Comparison of ENCODE assay signal across 10 mouse cellular contexts in the genomic region with DNA sequence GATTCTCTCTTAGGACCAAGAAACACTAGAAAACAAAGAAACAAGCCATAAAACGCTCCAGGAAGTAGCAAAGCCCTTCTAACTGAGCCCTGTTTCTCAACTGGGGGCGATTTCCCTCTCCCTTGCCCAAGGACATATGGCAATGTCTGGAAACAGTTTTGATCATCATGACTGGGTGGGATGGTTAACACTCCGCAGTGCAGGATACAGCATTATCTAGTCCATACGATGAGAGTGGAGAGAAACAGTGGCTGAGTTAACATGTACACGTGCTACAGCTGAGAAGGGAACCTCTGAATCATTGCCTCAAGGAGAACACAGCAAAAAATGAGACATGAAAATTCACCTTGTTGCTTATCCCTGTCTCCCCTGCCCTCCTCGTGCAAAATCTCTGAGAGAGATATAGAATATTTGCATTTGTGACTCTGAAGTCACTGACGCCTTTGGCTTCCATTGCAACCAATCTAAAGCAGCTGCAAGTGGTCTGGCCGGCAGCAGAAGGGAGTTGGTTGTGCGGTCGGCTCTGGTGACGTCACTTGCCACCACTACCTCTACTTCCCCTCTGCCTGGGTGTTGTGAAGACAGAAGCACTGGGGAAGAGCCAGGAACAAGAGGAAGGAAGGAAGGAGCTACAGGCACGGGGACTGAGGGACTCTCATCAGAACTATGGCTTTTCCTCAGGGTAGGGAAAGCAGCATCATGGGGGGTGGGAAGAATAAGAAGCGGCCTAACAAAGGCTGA.
DNase-seq lines count a peak whose midpoint lies in the region; ATAC-seq and TF ChIP-seq lines count a peak whose summit lies in the region.
"Had no signal": no experiment of that assay in that cellular context is flagged by ENCODE, and none has a peak within 500 bp of the region (broad histone marks: within the 10 kb centered on the region; RNA-seq: fewer than 3 reads in every experiment).

No protein-coding gene starts in this region.

- WGBS in hindbrain, embryonic 10.5 days: 70% methylated on average over 13 of the region's 13 CpGs
- 63% methylated on average over 13 of the region's 13 CpGs for whole genome bisulfite sequencing in hindbrain, embryonic 13.5 days
- 41% methylated on average over 13 of the region's 13 CpGs for WGBS in liver, postnatal 0 days (ENCODE audit: insufficient replicate concordance)

- DNase-seq in hindbrain, embryonic 10.5 days (ENCODE audit: low spot score): no peak
- peak; percentile 60 for DNase-seq in liver, postnatal 0 days
- peak; percentile 54 to 60 for DNase-seq in spleen, postnatal 36 days (ENCODE audit: low spot score in 2 of 2)
- DNase-seq in cerebellum, adult 8-10 months: no peak
- no peak for DNase-seq in kidney, postnatal 14 days
- DNase-seq in adrenal gland, postnatal 4 days (ENCODE audit: low spot score in 2 of 2): no peak
- DNase-seq: kidney, postnatal 4 days had no signal

- TF ChIP-seq POLR2A in bone marrow macrophage, adult 2 months (IDR thresholded peaks at IDR 0.05; ENCODE audit: borderline replicate concordance, low read depth, low read length): no peak

- H3K4me2 ChIP-seq in hindbrain, embryonic 13.5 days: no peak overlapping the region
- no peak overlapping the region for H3K4me2 ChIP-seq in liver, postnatal 0 days (ENCODE audit: low read depth, low read length)

- H3K9ac ChIP-seq in hindbrain, embryonic 13.5 days: no peak overlapping the region
- no peak overlapping the region for H3K9ac ChIP-seq in liver, postnatal 0 days (replicated peaks)

- H3K9me3 ChIP-seq in hindbrain, embryonic 10.5 days: no peaks in the 10 kb centered on the region
- H3K9me3 ChIP-seq in hindbrain, embryonic 13.5 days: no peaks in the 10 kb centered on the region
- H3K9me3 ChIP-seq in liver, postnatal 0 days (ENCODE audit: low read length): no peaks in the 10 kb centered on the region

- TF ChIP-seq EP300 in liver, postnatal 0 days (IDR thresholded peaks at IDR 0.05; ENCODE audit: low read depth): no peak

- H3K36me3 ChIP-seq in hindbrain, embryonic 10.5 days: no peaks in the 10 kb centered on the region
- no peaks in the 10 kb centered on the region for H3K36me3 ChIP-seq in hindbrain, embryonic 13.5 days
- no peaks in the 10 kb centered on the region for H3K36me3 ChIP-seq in liver, postnatal 0 days (replicated peaks; ENCODE audit: insufficient read depth, low read length)

- ATAC-seq in hindbrain, embryonic 13.5 days (ENCODE audit: low FRiP score): no peak
- ATAC-seq in liver, postnatal 0 days: peak; percentile 63; the same call in 1 of the 2 replicates

- no peak for TF ChIP-seq CTCF in bone marrow macrophage, adult 2 months (IDR thresholded peaks at IDR 0.05; ENCODE audit: low read depth, low read length)
- TF ChIP-seq CTCF in liver, postnatal 0 days (IDR thresholded peaks at IDR 0.05; ENCODE audit: low read depth): no peak

- no peak overlapping the region for H3K4me3 ChIP-seq in hindbrain, embryonic 10.5 days
- H3K4me3 ChIP-seq in hindbrain, embryonic 13.5 days: no peak overlapping the region
- H3K4me3 ChIP-seq in bone marrow macrophage, adult 2 months (ENCODE audit: insufficient read depth, low read length): no peak overlapping the region
- H3K4me3 ChIP-seq in liver, postnatal 0 days (ENCODE audit: low read depth, low read length): no peak overlapping the region

- peaks cover 10% of the 10 kb centered on the region for H3K27me3 ChIP-seq in hindbrain, embryonic 10.5 days (ENCODE audit: insufficient read depth, poor library complexity, severe bottlenecking)
- H3K27me3 ChIP-seq in hindbrain, embryonic 13.5 days: no peaks in the 10 kb centered on the region
- no peaks in the 10 kb centered on the region for H3K27me3 ChIP-seq in liver, postnatal 0 days (ENCODE audit: insufficient read depth, low read length)

- H3K27ac ChIP-seq in hindbrain, embryonic 10.5 days: peak overlapping the region; percentile 67
- H3K27ac ChIP-seq in hindbrain, embryonic 13.5 days: no peak overlapping the region
- peak overlapping the region; percentile 57 for H3K27ac ChIP-seq in bone marrow macrophage, adult 2 months (ENCODE audit: insufficient read depth, low read depth, low read length)
- no peak overlapping the region for H3K27ac ChIP-seq in liver, postnatal 0 days (ENCODE audit: low read depth)
- H3K27ac ChIP-seq: stomach, postnatal 0 days had no signal

- H3K4me1 ChIP-seq in hindbrain, embryonic 10.5 days (replicated peaks): peaks cover 100% of the 10 kb centered on the region
- H3K4me1 ChIP-seq in hindbrain, embryonic 13.5 days (replicated peaks): peaks cover 93% of the 10 kb centered on the region
- peaks cover 28% of the 10 kb centered on the region for H3K4me1 ChIP-seq in bone marrow macrophage, adult 2 months (ENCODE audit: control insufficient read depth, insufficient read depth, low read length)
- peaks cover 9% of the 10 kb centered on the region for H3K4me1 ChIP-seq in liver, postnatal 0 days (ENCODE audit: insufficient read depth)

Comparison
In these comparisons a context has a peak if more than half of its experiments do, and no peak if none do; other contexts are left out.
1. H3K27ac ChIP-seq: peak in hindbrain, embryonic 10.5 days (single experiment) and bone marrow macrophage, adult 2 months (single experiment); none in hindbrain, embryonic 13.5 days (single experiment) and liver, postnatal 0 days (single experiment).
2. DNase-seq: peak in liver, postnatal 0 days (single experiment) and spleen, postnatal 36 days (2 of 2); none in hindbrain, embryonic 10.5 days (single experiment), cerebellum, adult 8-10 months (single experiment), kidney, postnatal 14 days (single experiment) and adrenal gland, postnatal 4 days (0 of 2).